Mouse (Mus musculus): ENCODE measurements at regions not wholly inside any gene's neighbourhood (a gene's known extent, or its start where the extent isn't known, plus 50 kb on each side); places are given as distances from the start of the nearest gene placed in this dataset.
A peak's percentile ranks its signal among the peaks of the same experiment; 100 is the strongest.

DNA sequence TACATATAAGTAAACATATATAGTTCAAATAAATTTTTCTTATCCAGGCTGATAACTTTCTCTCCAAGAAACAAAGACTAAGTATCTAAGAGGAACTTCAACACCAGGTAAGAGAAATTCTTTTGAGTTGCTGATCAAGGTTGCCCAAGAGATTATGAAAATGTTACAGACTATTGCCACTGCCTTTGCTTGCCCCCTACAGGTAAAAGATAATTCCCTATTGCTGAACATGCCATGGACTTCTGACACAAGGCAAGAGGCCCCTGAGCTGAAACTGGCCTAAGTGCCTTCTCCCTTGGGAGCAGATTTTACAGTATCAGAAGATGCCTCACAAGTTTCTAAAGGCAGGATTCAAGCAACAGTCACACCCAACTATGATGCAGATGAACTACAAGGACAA is 2914.2 kb upstream of the Gm6569 start:
- no peak overlapping the region for H3K4me2 ChIP-seq (replicated peaks)
- no peaks in the 10 kb centered on the region for H3K36me3 ChIP-seq
- H3K27ac ChIP-seq, result no peak overlapping the region
- H3K9ac ChIP-seq, result no peak overlapping the region
- H3K9me3 ChIP-seq, result no peaks in the 10 kb centered on the region
- H3K27me3 ChIP-seq, result no peaks in the 10 kb centered on the region
- H3K4me1 ChIP-seq, result no peaks in the 10 kb centered on the region
- H3K4me3 ChIP-seq, result no peak overlapping the region
- no peak for ATAC-seq (ENCODE audit: low FRiP score, low read depth)

DNA sequence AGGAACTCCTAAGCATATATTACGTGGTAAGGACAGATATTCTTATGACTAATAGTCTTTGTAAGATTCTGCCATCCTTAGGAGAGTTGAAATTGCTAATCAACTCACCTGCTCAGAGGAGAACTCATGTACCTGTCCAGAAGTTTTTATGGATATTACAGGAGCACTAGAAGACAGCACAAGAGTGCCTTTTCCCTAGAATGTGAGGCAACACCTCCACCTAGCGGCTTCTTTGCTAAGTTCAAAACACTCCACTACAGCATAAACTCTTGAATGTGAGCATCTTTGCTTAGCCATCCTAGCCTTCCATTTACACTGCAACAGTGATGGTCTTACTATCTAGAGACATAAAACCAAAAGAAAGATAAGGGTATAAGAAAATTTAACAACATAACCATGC is 2913.5 kb upstream of the Gm6569 start:
- no peak overlapping the region for H3K4me2 ChIP-seq (replicated peaks)
- H3K27ac ChIP-seq, result no peak overlapping the region
- no peaks in the 10 kb centered on the region for H3K27me3 ChIP-seq
- peak; percentile 71 for ATAC-seq (ENCODE audit: low FRiP score, low read depth)
- 45% methylated on average over 2 of the region's 2 CpGs for WGBS
- H3K9ac ChIP-seq, result no peak overlapping the region
- H3K4me1 ChIP-seq, result no peaks in the 10 kb centered on the region
- H3K4me3 ChIP-seq, result no peak overlapping the region
- H3K36me3 ChIP-seq, result no peaks in the 10 kb centered on the region
- no peaks in the 10 kb centered on the region for H3K9me3 ChIP-seq

Measured in limb, embryonic 13.5 days (tissue).